Mouse (Mus musculus): ENCODE measurements around the gene Gfm2. TPM values are rescaled to one million over a fixed set of nuclear protein-coding genes. Genes with fewer than 3 reads are reported as not detected.

The Gfm2 gene
- polyA plus RNA-seq (2021; fragmentation: Nextera tagmentation), result 10.5 and 12.9 TPM in 2 replicates
- long read RNA-seq, experiment 1, transcript Gfm2-208 (21 exons, 3,157 nt), result major isoform, 20 of 59 reads
- long read RNA-seq, experiment 1, partial matches to known transcripts, result 6 of 59 reads
- long read RNA-seq, experiment 1, other reads (novel, unspliced or antisense), result 28 of 59 reads
- long read RNA-seq, experiment 2, partial matches to known transcripts, result 5 of 14 reads
- long read RNA-seq, experiment 2, other reads (novel, unspliced or antisense), result 8 of 14 reads

GRCm38 (mm10) chr13:97137466-97138400, at the start of gene Gfm2, which contains the start of gene Nsa2:
TSS of gene Gfm2 (plus strand) at chr13:97137937.
TSS of gene Nsa2 (minus strand) at chr13:97137937.

GRCm38 (mm10) chr13:97099187-97099852, 38.4 kb upstream of the Gfm2 start, which contains the start of gene Gm6169:
TSS of gene Gm6169 (minus strand) at chr13:97099237.

GRCm38 (mm10) chr13:97197932-97198562, 60.3 kb downstream of the Gfm2 start, which contains the start of gene Hexb:
TSS of gene Hexb (minus strand) at chr13:97198357.

Other genes starting within 250 kb of the Gfm2 start
- gene Gcnt4, start 213.2 kb upstream of the Gfm2 start, polyA plus RNA-seq (2021; fragmentation: Nextera tagmentation), result 3.0 and 4.4 TPM in 2 replicates
- not detected in 2 replicates for gene 1700029F12Rik, start 103.6 kb upstream of the Gfm2 start, polyA plus RNA-seq (2021; fragmentation: Nextera tagmentation)
- 13.5 and 16.1 TPM in 2 replicates for gene Fam169a, start 70.7 kb upstream of the Gfm2 start, polyA plus RNA-seq (2021; fragmentation: Nextera tagmentation)
- 0.25 TPM in 1 of 2 replicates, not detected in the other for gene Gm6169, start 38.7 kb upstream of the Gfm2 start, polyA plus RNA-seq (2021; fragmentation: Nextera tagmentation)
- gene Nsa2, start within 50 bp of the Gfm2 start, polyA plus RNA-seq (2021; fragmentation: Nextera tagmentation), result 28.5 and 38.6 TPM in 2 replicates
- gene Hexb, start 60.4 kb downstream of the Gfm2 start, polyA plus RNA-seq (2021; fragmentation: Nextera tagmentation), result 231 and 271 TPM in 2 replicates
- 48.7 and 129 TPM in 2 replicates for gene Enc1, start 103.2 kb downstream of the Gfm2 start, polyA plus RNA-seq (2021; fragmentation: Nextera tagmentation)

Data from left cerebral cortex, adult 6 months (tissue).